Mouse (Mus musculus): Measurements from ENCODE around the gene Fetub.
"Not testable (repeated sequence)": the region's sequence is repeated elsewhere in the genome, so short reads cannot be mapped to it uniquely, and the experiment has no call there.

Gene Fetub

GRCm38 (mm10) chr16:22911986-22912385 is 6.1 kb upstream of the Fetub start:
- no peak for DNase-seq

- no peak for DNase-seq
Observed at GRCm38 (mm10) chr16:22912886-22913285, 5.2 kb upstream of the Fetub start.

- DNase-seq: no peak
Observed at GRCm38 (mm10) chr16:22914276-22914675, 3.9 kb upstream of the Fetub start.

DNA sequence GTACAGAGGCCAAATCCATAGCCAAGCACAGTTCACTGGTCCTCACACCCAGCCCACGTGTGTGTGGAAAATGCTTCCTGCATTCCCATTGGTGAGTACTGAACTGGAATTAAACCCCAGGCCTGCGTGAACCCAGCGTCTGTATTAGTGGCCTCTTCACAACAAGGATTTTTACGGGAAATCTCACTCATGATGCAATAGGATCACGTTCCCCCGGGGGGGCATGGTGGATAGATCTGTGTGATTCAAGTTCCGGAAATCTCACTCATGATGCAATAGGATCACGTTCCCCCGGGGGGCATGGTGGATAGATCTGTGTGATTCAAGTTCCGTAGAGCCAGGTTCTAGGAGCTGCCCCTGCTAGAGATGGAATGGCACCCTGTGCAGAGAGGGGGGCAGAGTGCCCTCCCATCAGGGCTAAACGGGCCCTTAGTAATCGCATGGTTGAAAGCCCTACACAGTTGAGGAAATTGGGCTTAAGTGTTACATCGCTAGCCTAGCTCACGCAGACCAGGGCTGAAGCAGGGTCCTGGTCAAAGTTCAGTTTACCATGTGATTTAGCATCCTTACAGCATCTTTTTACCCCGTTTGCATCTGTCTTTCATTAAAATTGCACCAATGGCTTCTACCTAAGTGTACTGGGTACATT is 654 bp downstream of the Fetub start:
- no peak for DNase-seq

GRCm38 (mm10) chr16:22919971-22920854 is 2.1 kb downstream of the Fetub start:
- no peak for DNase-seq

- DNase-seq: no peak
Observed at GRCm38 (mm10) chr16:22921761-22922160, 3.6 kb downstream of the Fetub start.

- no peak for DNase-seq
Observed at GRCm38 (mm10) chr16:22922433-22922832, 4.3 kb downstream of the Fetub start.

GRCm38 (mm10) chr16:22929575-22929974 is 11.4 kb downstream of the Fetub start:
- no peak for DNase-seq

- no peak for DNase-seq
Observed at GRCm38 (mm10) chr16:22931431-22932200, 13.5 kb downstream of the Fetub start.

- no peak for DNase-seq
Observed at GRCm38 (mm10) chr16:22937631-22938030, 19.5 kb downstream of the Fetub start.

DNA sequence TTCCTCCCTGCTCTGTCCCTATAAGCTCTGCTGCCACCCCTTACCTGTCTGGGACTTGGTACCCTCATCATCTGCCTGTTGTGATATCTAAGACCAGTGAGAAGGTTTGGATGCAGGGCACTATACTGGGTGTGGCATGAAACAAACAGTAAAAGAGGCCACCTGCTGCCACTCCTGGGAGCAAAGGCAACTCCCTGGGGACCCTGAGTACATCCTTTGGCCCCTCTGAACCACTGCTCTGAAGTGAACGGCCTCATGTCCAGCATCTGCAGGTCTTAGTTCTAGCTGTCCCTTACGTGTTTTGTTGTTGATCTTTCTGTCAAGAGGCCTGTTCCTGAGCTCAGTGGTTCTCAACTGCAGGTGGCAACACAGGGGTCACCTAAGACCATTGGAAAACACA is 20.4 kb downstream of the Fetub start:
- DNase-seq: no peak

DNA sequence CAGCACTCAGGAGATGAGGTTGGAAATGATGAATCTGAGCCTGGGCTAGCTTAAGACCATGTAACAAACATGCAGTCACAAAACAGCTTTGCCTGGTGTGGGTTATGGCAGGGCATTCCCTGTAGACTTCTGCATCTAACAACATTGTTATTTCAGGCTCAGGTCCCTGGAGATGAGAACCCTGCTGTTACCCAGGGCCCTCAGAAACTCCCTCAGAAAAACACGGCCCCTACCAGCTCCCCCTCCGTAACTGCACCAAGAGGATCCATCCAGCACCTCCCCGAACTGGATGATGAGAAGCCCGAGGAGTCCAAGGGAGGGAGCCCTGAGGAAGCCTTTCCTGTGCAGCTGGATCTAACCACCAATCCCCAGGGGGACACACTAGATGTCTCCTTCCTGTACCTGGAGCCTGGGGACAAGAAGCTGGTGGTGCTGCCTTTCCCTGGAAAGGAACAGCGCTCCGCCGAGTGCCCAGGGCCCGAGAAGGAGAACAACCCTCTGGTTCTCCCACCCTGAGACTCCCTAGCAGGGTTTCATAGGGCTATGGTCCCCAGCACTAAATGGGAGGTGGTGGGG is 21.1 kb downstream of the Fetub start:
- no peak for DNase-seq

DNA sequence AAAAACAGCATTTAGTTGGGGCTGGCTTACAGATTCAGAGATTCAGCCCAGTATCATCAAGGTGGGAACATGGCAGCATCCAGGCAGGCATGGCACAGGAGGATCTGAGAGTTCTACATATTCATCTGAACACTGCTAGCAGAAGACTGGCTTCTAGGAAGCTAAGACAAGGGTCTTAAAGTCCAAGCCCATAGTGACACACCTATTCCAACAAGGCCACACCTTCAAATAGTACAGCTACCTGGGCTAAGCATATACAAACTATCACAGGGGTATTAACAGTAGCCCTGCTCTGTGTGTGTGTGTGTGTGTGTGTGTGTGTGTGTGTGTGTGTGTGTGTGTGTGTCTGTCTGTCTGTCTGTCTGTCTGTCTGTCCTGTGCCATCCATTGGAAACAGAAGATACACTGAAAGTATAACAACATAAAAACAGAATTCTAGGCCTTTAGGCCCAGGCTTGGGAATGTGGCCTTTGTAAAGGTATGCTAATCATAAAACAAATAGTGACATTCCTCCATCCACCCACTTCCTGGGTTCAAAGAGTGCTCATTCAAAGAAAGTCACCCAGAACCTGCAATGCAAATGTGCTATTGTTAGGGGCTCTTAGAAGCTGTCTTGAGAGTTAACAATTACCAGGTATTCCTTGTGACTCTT is 23.8 kb downstream of the Fetub start:
- DNase-seq: not testable (repeated sequence)

DNA sequence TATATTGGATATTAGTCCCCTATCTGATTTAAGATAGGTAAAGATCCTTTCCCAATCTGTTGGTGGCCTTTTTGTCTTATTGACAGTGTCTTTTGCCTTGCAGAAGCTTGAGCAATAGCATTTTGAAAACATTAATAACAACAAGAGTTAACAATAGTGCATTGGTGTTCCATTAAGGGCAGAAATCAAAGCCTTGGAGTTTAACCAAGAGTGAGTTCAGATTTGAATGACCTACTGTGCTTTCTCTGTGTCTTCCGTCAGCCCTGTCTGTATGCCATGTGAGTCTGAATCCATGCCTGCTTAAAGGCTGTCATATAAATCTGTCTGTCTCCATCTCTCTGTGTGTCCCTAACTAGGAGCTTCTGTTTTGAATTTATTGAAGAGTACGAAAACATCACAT is 29.2 kb downstream of the Fetub start:
- no peak for DNase-seq

DNA sequence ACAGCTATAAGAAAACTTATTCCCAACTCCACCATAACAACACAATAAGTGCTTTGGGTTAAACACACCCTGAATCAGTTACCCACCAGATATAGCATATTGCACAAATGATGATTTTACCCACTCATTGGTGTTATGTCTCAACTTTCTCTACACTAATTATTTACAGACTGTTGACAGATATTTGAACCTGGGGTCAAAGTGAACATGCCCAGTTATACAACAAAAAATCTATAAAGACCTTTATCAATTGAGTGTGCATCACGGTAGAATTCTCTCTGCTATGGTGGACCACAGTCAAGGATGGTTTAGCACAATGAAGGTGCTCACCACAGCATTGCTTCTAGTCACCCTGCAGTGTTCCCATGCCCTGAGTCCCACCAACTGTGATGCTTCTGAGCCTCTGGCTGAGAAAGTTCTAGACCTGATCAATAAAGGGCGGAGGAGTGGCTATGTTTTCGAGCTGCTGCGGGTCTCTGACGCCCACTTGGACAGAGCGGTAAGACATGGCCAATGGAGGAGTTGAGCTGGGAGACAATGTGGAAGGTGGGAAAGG is 32.8 kb downstream of the Fetub start, which contains the start of gene Hrg:
Hrg (plus strand) TSS at position 233 of the 556 bp plus-strand sequence.
- no peak for DNase-seq

DNA sequence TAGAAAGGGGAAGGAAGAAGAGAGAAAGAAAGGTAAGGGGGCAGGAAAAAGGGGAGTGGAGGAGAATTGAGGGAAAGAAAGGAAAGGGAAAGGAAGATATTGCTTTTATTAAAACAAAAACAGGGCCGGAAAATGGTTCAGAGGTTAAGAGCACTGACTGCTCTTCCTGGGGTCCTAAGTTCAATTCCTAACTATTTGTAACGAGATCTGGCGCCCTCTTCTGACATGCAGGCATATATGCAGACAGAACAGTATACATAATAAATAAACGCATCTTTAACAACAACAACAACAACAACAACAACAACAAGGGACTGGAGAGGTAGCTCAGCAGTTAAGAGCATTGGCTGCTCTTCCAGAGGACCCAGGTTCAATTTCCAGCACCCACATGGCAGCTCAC is 34.9 kb downstream of the Fetub start:
- no peak for DNase-seq

GRCm38 (mm10) chr16:22955397-22956084 is 37.4 kb downstream of the Fetub start:
- DNase-seq: no peak

DNA sequence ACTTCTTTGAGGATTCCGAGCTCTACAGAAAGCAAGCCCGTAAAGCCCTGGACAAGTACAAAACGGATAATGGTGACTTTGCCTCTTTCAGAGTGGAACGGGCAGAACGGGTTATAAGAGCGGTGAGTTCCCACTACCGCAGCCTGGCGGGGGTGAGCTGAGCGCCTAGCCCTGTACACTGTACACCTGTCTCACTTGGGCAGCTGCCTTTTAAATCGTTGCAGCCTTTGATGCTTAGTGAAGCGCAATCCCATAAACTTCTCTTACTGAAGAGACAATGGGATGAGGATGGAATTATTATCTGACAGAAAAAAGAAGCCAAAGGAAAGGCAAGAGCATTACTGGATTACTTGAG is 37.9 kb downstream of the Fetub start:
- no peak for DNase-seq

- DNase-seq: no peak
Observed at GRCm38 (mm10) chr16:22961073-22961472, 42.9 kb downstream of the Fetub start.

DNA sequence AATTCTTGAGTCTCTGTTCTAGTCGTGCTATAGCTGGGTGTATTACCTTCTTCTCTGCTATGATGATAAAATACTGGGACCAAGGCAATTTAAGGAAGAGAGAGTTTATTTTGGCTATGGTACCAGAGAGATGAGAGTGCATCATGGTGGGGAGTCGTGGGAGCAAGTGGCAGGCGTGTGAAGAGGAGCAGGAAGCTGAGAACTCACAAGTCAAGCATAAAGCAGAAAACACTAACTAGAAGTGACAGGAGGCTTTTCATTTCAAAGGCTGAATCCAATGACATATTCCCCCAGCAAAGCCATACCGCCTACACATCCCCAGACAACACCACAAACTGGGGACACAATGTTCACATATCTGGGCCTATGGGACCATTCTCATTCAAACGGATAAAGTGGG is 44.1 kb downstream of the Fetub start:
- no peak for DNase-seq

DNA sequence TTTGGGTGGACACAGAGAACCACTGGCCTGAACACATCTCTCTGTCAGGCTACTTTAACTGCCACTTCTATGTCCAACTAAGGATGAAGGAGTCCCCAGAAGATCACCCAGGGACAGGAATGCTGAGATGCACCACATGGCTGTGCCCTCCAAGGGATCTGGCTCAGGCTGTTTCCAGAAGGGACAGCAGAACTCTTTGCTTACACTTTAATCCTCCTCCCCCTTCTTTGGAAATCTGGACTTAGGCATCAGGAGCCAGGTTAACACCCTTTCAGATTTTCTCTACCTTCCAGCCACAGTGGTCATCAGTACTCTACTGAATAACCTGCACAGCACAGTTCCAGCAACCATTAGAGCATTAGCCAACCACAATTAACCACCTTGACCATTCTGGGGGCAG is 45.2 kb downstream of the Fetub start:
- DNase-seq: no peak

All from right cerebral cortex, postnatal 14 days (tissue).